Mouse (Mus musculus) NIH3T3 (cell line): ENCODE results near the gene Trio.
A peak's percentile ranks its signal among the peaks of the same experiment; 100 is the strongest.

Source experiments
- DNase-seq: peaks from one replicate; pipeline ENCODE4 v3.0.0-alpha.2; 2012; ENCODE audit warnings: low read depth

Trio gene

GRCm38 (mm10) chr15:28025447-28026166 lies at the start of gene Trio:
Gene Trio (minus strand): TSS chr15:28025848.
- DNase-seq: peak; percentile 97

- DNase-seq: no peak
Observed at GRCm38 (mm10) chr15:28074416-28074970, 48.8 kb upstream of the Trio start.

- DNase-seq: no peak
Observed at GRCm38 (mm10) chr15:28071601-28072000, 46.0 kb upstream of the Trio start.

- DNase-seq: no peak
Observed at GRCm38 (mm10) chr15:28070771-28071419, 45.2 kb upstream of the Trio start.

GRCm38 (mm10) chr15:28070221-28070620 lies 44.6 kb upstream of the Trio start:
- no peak for DNase-seq

- peak; percentile 62 for DNase-seq
Observed at GRCm38 (mm10) chr15:28067373-28067772, 41.7 kb upstream of the Trio start.

GRCm38 (mm10) chr15:28066468-28066867 lies 40.8 kb upstream of the Trio start:
- DNase-seq: no peak

GRCm38 (mm10) chr15:28065572-28065971 lies 39.9 kb upstream of the Trio start:
- DNase-seq: no peak

- no peak for DNase-seq
Observed at GRCm38 (mm10) chr15:28064733-28065088, 39.1 kb upstream of the Trio start.

- no peak for DNase-seq
Observed at GRCm38 (mm10) chr15:28064081-28064732, 38.6 kb upstream of the Trio start.

GRCm38 (mm10) chr15:28063466-28063865 lies 37.8 kb upstream of the Trio start:
- no peak for DNase-seq

GRCm38 (mm10) chr15:28062016-28062415 lies 36.4 kb upstream of the Trio start:
- no peak for DNase-seq

- DNase-seq: no peak
Observed at GRCm38 (mm10) chr15:28060977-28061376, 35.3 kb upstream of the Trio start.

- no peak for DNase-seq
Observed at GRCm38 (mm10) chr15:28060423-28060822, 34.8 kb upstream of the Trio start.

- DNase-seq: no peak
Observed at GRCm38 (mm10) chr15:28057545-28057944, 31.9 kb upstream of the Trio start.

GRCm38 (mm10) chr15:28054731-28055130 lies 29.1 kb upstream of the Trio start:
- no peak for DNase-seq

- no peak for DNase-seq
Observed at GRCm38 (mm10) chr15:28054111-28054510, 28.5 kb upstream of the Trio start.

- DNase-seq: no peak
Observed at GRCm38 (mm10) chr15:28053226-28053625, 27.6 kb upstream of the Trio start.

GRCm38 (mm10) chr15:28051811-28052210 lies 26.2 kb upstream of the Trio start:
- no peak for DNase-seq

- DNase-seq: no peak
Observed at GRCm38 (mm10) chr15:28051104-28051625, 25.5 kb upstream of the Trio start.

GRCm38 (mm10) chr15:28047711-28048110 lies 22.1 kb upstream of the Trio start:
- DNase-seq: no peak

- DNase-seq: no peak
Observed at GRCm38 (mm10) chr15:28041158-28041865, 15.7 kb upstream of the Trio start.
